9 mouse cellular contexts compared by ENCODE assay signal in genomic region chr6:108426789-108427188, GRCm38 (mm10).
DNase-seq lines count a peak whose midpoint lies in the region; ATAC-seq lines count a peak whose summit lies in the region.
"Had no signal": no experiment of that assay in that cellular context is flagged by ENCODE, and none has a peak within 500 bp of the region (broad histone marks: within the 10 kb centered on the region; RNA-seq: fewer than 3 reads in every experiment).

No protein-coding gene starts in this region.

- H3K9ac ChIP-seq in hindbrain, embryonic 13.5 days = no peak overlapping the region

- 15% methylated on average over 10 of the region's 10 CpGs for WGBS in hindbrain, embryonic 13.5 days

- H3K36me3 ChIP-seq in hindbrain, embryonic 13.5 days = no peaks in the 10 kb centered on the region

- peak overlapping the region; percentile 35; the same call in 1 of the 2 replicates for H3K27ac ChIP-seq in hindbrain, embryonic 13.5 days
- H3K27ac ChIP-seq: macrophage had no signal

- 0 out of 2 replicates have a peak overlapping the region, but pooled peaks have one; percentile 11 for H3K4me2 ChIP-seq in hindbrain, embryonic 13.5 days

- H3K27me3 ChIP-seq in hindbrain, embryonic 13.5 days = no peaks in the 10 kb centered on the region

- DNase-seq in Muller cell, postnatal 12 days (ENCODE audit: inconsistent ontology term) = peak; percentile 90
- peak; percentile 89 to 90 for DNase-seq in cerebellum, postnatal 10 days
- DNase-seq in frontal cortex, postnatal 25 days (ENCODE audit: low spot score in 2 of 2) = peak; percentile 72 to 88
- peak; percentile 74 to 89 for DNase-seq in layer of hippocampus, postnatal 25 days (ENCODE audit: extremely low spot score in 1 of 2, low spot score in 1 of 2)
- DNase-seq in lung, postnatal 10 days = peak; percentile 92
- DNase-seq in ovary, postnatal 36 days (ENCODE audit: low spot score) = peak; percentile 79
- peak; percentile 65 to 69 for DNase-seq in thymus, postnatal 36 days

- ATAC-seq in hindbrain, embryonic 13.5 days (ENCODE audit: low FRiP score) = peak; percentile 84

- peaks cover 21% of the 10 kb centered on the region for H3K4me1 ChIP-seq in hindbrain, embryonic 13.5 days (replicated peaks)

- H3K4me3 ChIP-seq in hindbrain, embryonic 13.5 days = no peak overlapping the region

- H3K9me3 ChIP-seq in hindbrain, embryonic 13.5 days = no peaks in the 10 kb centered on the region
